Mouse (Mus musculus): ENCODE data around the gene Ndufa8.
A peak's percentile ranks its signal among the peaks of the same experiment; 100 is the strongest.

Ndufa8 gene

GRCm38 (mm10) chr2:36040872-36041271 is 8.3 kb downstream of the Ndufa8 start:
- peak; percentile 34 for DNase-seq

GRCm38 (mm10) chr2:36039297-36039985 is 9.8 kb downstream of the Ndufa8 start:
- no peak for DNase-seq

- DNase-seq: peak; percentile 54
Measured at GRCm38 (mm10) chr2:36035413-36036081, 13.7 kb downstream of the Ndufa8 start.

- no peak for DNase-seq
Measured at GRCm38 (mm10) chr2:36034898-36035297, 14.3 kb downstream of the Ndufa8 start.

- no peak for DNase-seq
Measured at GRCm38 (mm10) chr2:36033966-36034365, 15.2 kb downstream of the Ndufa8 start.

GRCm38 (mm10) chr2:36032884-36033283 is 16.3 kb downstream of the Ndufa8 start:
- peak; percentile 47 for DNase-seq

GRCm38 (mm10) chr2:36023291-36023690 is 25.9 kb downstream of the Ndufa8 start:
- DNase-seq: peak; percentile 85

GRCm38 (mm10) chr2:36021385-36022159 is 27.6 kb downstream of the Ndufa8 start:
- peak; percentile 81 for DNase-seq

- peak; percentile 73 for DNase-seq
Measured at GRCm38 (mm10) chr2:36013010-36013409, 36.2 kb downstream of the Ndufa8 start.

GRCm38 (mm10) chr2:36011331-36011825 is 37.8 kb downstream of the Ndufa8 start:
- DNase-seq: peak; percentile 32

GRCm38 (mm10) chr2:36010579-36010978 is 38.6 kb downstream of the Ndufa8 start:
- no peak for DNase-seq

GRCm38 (mm10) chr2:36009386-36009785 is 39.8 kb downstream of the Ndufa8 start:
- peak; percentile 70 for DNase-seq

- peak; percentile 58 for DNase-seq
Measured at GRCm38 (mm10) chr2:36008071-36008470, 41.1 kb downstream of the Ndufa8 start.

GRCm38 (mm10) chr2:36002188-36002587 is 47.0 kb downstream of the Ndufa8 start:
- DNase-seq: no peak

GRCm38 (mm10) chr2:36000390-36000789 is 48.8 kb downstream of the Ndufa8 start:
- no peak for DNase-seq

- DNase-seq: no peak
Measured at GRCm38 (mm10) chr2:35999212-35999611, 50.0 kb downstream of the Ndufa8 start.

- DNase-seq: no peak
Measured at GRCm38 (mm10) chr2:35998416-35998815, 50.8 kb downstream of the Ndufa8 start.

- DNase-seq: no peak
Measured at GRCm38 (mm10) chr2:35996753-35997152, 52.5 kb downstream of the Ndufa8 start.

GRCm38 (mm10) chr2:35994303-35994702 is 54.9 kb downstream of the Ndufa8 start:
- DNase-seq: no peak

- DNase-seq: no peak
Measured at GRCm38 (mm10) chr2:35993481-35993880, 55.7 kb downstream of the Ndufa8 start.

- DNase-seq: no peak
Measured at GRCm38 (mm10) chr2:35992259-35992658, 56.9 kb downstream of the Ndufa8 start.

Measured in kidney, postnatal 14 days (tissue).